Mouse (Mus musculus): ENCODE results near the gene Mixl1.
A peak's percentile ranks its signal among the peaks of the same experiment; 100 is the strongest.

DNA sequence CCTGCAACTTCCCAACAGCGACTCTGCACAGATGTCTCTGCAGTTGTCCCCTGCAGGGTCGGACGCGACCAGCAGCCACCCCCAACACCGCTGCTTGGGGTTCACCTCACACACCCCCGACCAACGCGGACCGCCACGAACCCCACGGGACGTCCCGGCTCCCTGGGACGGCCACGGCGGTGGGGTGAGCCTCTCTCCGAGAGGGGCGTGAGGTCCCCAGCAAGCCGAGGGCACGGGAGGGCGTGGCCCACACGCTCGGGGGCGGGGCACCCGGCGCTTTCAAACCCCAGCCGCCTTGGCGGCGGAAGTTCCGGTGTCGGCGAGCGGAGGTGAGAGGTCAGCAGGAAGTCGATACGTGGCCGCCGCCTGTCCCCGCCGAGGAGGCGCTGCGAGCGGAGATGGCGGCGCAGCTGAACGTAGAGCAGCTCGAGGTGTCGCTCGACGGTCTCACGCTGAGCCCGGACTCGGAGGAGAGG, 28.9 kb upstream of the Mixl1 start, which contains the start of gene Acbd3:
- TF ChIP-seq CTCF (IDR thresholded peaks at IDR 0.05; ENCODE audit: low read depth, low read length) (no peak), POLR2A (IDR thresholded peaks at IDR 0.05; ENCODE audit: insufficient read depth, low read length) (peak; percentile 30)
